ENCODE assay signal across 10 mouse cellular contexts in genomic region chr2:25708121-25708520, GRCm38 (mm10). TPM values are rescaled to one million over a fixed set of nuclear protein-coding genes. Genes with fewer than 3 reads are reported as not detected.
DNase-seq lines count a peak whose midpoint lies in the region; ATAC-seq and TF ChIP-seq lines count a peak whose summit lies in the region.
"Had no signal": no experiment of that assay in that cellular context is flagged by ENCODE, and none has a peak within 500 bp of the region (broad histone marks: within the 10 kb centered on the region; RNA-seq: fewer than 3 reads in every experiment).

No protein-coding gene starts in this region.

- peak; percentile 61 for TF ChIP-seq CTCF in midbrain, postnatal 0 days (IDR thresholded peaks at IDR 0.05)

- H3K27ac ChIP-seq in embryonic facial prominence, embryonic 14.5 days (replicated peaks; ENCODE audit: low read depth, low read length) = no peak overlapping the region
- H3K27ac ChIP-seq in hindbrain, embryonic 15.5 days (replicated peaks) = no peak overlapping the region
- H3K27ac ChIP-seq in midbrain, postnatal 0 days (ENCODE audit: low read depth, low read length) = no peak overlapping the region
- no peak overlapping the region for H3K27ac ChIP-seq in stomach, embryonic 16.5 days (ENCODE audit: low read length)

- H3K4me1 ChIP-seq in embryonic facial prominence, embryonic 14.5 days (ENCODE audit: control insufficient read depth, insufficient read depth, low read length) = peaks cover 12% of the 10 kb centered on the region; the same call in 1 of the 2 replicates
- peaks cover 18% of the 10 kb centered on the region for H3K4me1 ChIP-seq in hindbrain, embryonic 15.5 days (replicated peaks)
- H3K4me1 ChIP-seq in midbrain, postnatal 0 days (ENCODE audit: insufficient read depth, low read length) = peaks cover 11% of the 10 kb centered on the region
- H3K4me1 ChIP-seq in stomach, embryonic 16.5 days (ENCODE audit: control insufficient read depth, insufficient read depth, low read length) = 0 out of 2 replicates have a peak, but pooled peaks cover 8% of the 10 kb centered on the region

- H3K9me3 ChIP-seq in embryonic facial prominence, embryonic 14.5 days (ENCODE audit: control insufficient read depth, low read length) = no peaks in the 10 kb centered on the region
- no peaks in the 10 kb centered on the region for H3K9me3 ChIP-seq in hindbrain, embryonic 15.5 days
- no peaks in the 10 kb centered on the region for H3K9me3 ChIP-seq in midbrain, postnatal 0 days (ENCODE audit: low read length)
- H3K9me3 ChIP-seq in stomach, embryonic 16.5 days (replicated peaks; ENCODE audit: control insufficient read depth, low read length) = no peaks in the 10 kb centered on the region
- H3K9me3 ChIP-seq: G1E had no signal

- H3K36me3 ChIP-seq in embryonic facial prominence, embryonic 14.5 days (ENCODE audit: control insufficient read depth, insufficient read depth, low read length) = no peaks in the 10 kb centered on the region
- no peaks in the 10 kb centered on the region for H3K36me3 ChIP-seq in hindbrain, embryonic 15.5 days
- no peaks in the 10 kb centered on the region for H3K36me3 ChIP-seq in midbrain, postnatal 0 days (ENCODE audit: insufficient read depth, low read length)
- no peaks in the 10 kb centered on the region for H3K36me3 ChIP-seq in stomach, embryonic 16.5 days (ENCODE audit: control insufficient read depth, insufficient read depth, low read length)
- H3K36me3 ChIP-seq: G1E had no signal

- H3K4me3 ChIP-seq in embryonic facial prominence, embryonic 14.5 days (ENCODE audit: low read depth, low read length) = no peak overlapping the region
- H3K4me3 ChIP-seq in hindbrain, embryonic 15.5 days = peak overlapping the region; percentile 31
- peak overlapping the region; percentile 78 for H3K4me3 ChIP-seq in midbrain, postnatal 0 days (ENCODE audit: low read depth, low read length)
- H3K4me3 ChIP-seq in stomach, embryonic 16.5 days (replicated peaks; ENCODE audit: low read length) = no peak overlapping the region

- peak; percentile 38 for ATAC-seq in activated CD4-positive, CD25-positive, alpha-beta regulatory T cell, adult 4 months
- no peak for ATAC-seq in embryonic facial prominence, embryonic 14.5 days (ENCODE audit: low read depth)
- no peak for ATAC-seq in hindbrain, embryonic 15.5 days (ENCODE audit: low FRiP score, low read depth)
- no peak for ATAC-seq in midbrain, postnatal 0 days (ENCODE audit: low FRiP score)
- ATAC-seq in stomach, embryonic 16.5 days (ENCODE audit: insufficient read depth, low FRiP score) = no peak

- H3K27me3 ChIP-seq in embryonic facial prominence, embryonic 14.5 days (replicated peaks; ENCODE audit: control insufficient read depth, insufficient read depth, low read length) = no peaks in the 10 kb centered on the region
- H3K27me3 ChIP-seq in hindbrain, embryonic 15.5 days = no peaks in the 10 kb centered on the region
- H3K27me3 ChIP-seq in midbrain, postnatal 0 days (ENCODE audit: insufficient read depth, low read length) = no peaks in the 10 kb centered on the region
- H3K27me3 ChIP-seq in stomach, embryonic 16.5 days (ENCODE audit: control insufficient read depth, insufficient read depth, low read length) = no peaks in the 10 kb centered on the region

- DNase-seq in heart, adult 11 months = peak; percentile 89
- no peak for DNase-seq in heart, adult 8-10 months (ENCODE audit: low spot score)
- DNase-seq in embryonic facial prominence, embryonic 14.5 days (ENCODE audit: low spot score) = peak; percentile 33
- DNase-seq in left cerebral cortex, adult 11 months (ENCODE audit: low spot score) = peak; percentile 26
- peak; percentile 68 for DNase-seq in midbrain, postnatal 0 days (ENCODE audit: low spot score)

- peak overlapping the region; percentile 94 for H3K4me2 ChIP-seq in embryonic facial prominence, embryonic 14.5 days (ENCODE audit: low read depth, low read length)
- peak overlapping the region; percentile 87 for H3K4me2 ChIP-seq in hindbrain, embryonic 15.5 days
- H3K4me2 ChIP-seq in midbrain, postnatal 0 days (ENCODE audit: low read depth, low read length, poor library complexity, severe bottlenecking) = peak overlapping the region; percentile 79
- peak overlapping the region; percentile 31 for H3K4me2 ChIP-seq in stomach, embryonic 16.5 days (ENCODE audit: low read depth, low read length)

- H3K9ac ChIP-seq in embryonic facial prominence, embryonic 14.5 days (ENCODE audit: low read depth, low read length) = 0 out of 2 replicates have a peak overlapping the region, but pooled peaks have one; percentile 14
- H3K9ac ChIP-seq in hindbrain, embryonic 15.5 days = no peak overlapping the region
- no peak overlapping the region for H3K9ac ChIP-seq in midbrain, postnatal 0 days (replicated peaks; ENCODE audit: low read length, poor library complexity, severe bottlenecking)
- 0 out of 2 replicates have a peak overlapping the region, but pooled peaks have one; percentile 26 for H3K9ac ChIP-seq in stomach, embryonic 16.5 days (ENCODE audit: low read length)

- 71% methylated on average over 2 of the region's 2 CpGs for WGBS in embryonic facial prominence, embryonic 14.5 days
- WGBS in hindbrain, embryonic 15.5 days = 81% methylated on average over 2 of the region's 2 CpGs
- WGBS in midbrain, postnatal 0 days = 85% methylated on average over 2 of the region's 2 CpGs
- WGBS in stomach, embryonic 16.5 days = 67% methylated on average over 2 of the region's 2 CpGs

RNA-seq across cellular contexts. Expression of gene Bmyc, which starts 1.6 kb away (rescaled TPM):
- total RNA-seq in heart, adult 8-10 months (2022) = 10 to 100 TPM; 14.2 to 21.0 (median 15.6) TPM
- polyA plus RNA-seq in activated CD4-positive, CD25-positive, alpha-beta regulatory T cell, adult 4 months (2017; shearing (Covaris generic)) = 10 to 100 TPM; 61.8 to 76.5 TPM
- polyA plus RNA-seq in embryonic facial prominence, embryonic 14.5 days (2014; fragmentation: Nextera tagmentation; extraction: Ambion mirVana) = 82.5 and 82.9 TPM in 2 replicates
- polyA plus RNA-seq in hindbrain, embryonic 15.5 days (2015; fragmentation: Nextera tagmentation; extraction: Ambion mirVana) = 149 and 164 TPM in 2 replicates
- total RNA-seq in midbrain, postnatal 0 days (2014; rRNA removed) = 87.1 and 89.2 TPM in 2 replicates
- 229 TPM in 2 replicates for polyA plus RNA-seq in midbrain, postnatal 0 days (2015; fragmentation: Nextera tagmentation; extraction: Ambion mirVana)
- 62.0 and 73.4 TPM in 2 replicates for polyA plus RNA-seq in stomach, embryonic 16.5 days (2015; fragmentation: Nextera tagmentation; extraction: Ambion mirVana)
- total RNA-seq: G1E had no signal
- polyA plus RNA-seq: G1E had no signal

RNA-seq across cellular contexts. Expression of gene Obp2a, which starts 8.3 kb away (rescaled TPM):
- total RNA-seq in heart, adult 8-10 months (2022) = under 1 TPM in 1 of 4 experiments, not detected in 3; 0.37 TPM
- not detected for polyA plus RNA-seq in activated CD4-positive, CD25-positive, alpha-beta regulatory T cell, adult 4 months (2017; shearing (Covaris generic))
- not detected in 2 replicates for polyA plus RNA-seq in embryonic facial prominence, embryonic 14.5 days (2014; fragmentation: Nextera tagmentation; extraction: Ambion mirVana)
- polyA plus RNA-seq in hindbrain, embryonic 15.5 days (2015; fragmentation: Nextera tagmentation; extraction: Ambion mirVana) = not detected in 2 replicates
- not detected in 2 replicates for total RNA-seq in midbrain, postnatal 0 days (2014; rRNA removed)
- not detected in 2 replicates for polyA plus RNA-seq in midbrain, postnatal 0 days (2015; fragmentation: Nextera tagmentation; extraction: Ambion mirVana)
- not detected in 2 replicates for polyA plus RNA-seq in stomach, embryonic 16.5 days (2015; fragmentation: Nextera tagmentation; extraction: Ambion mirVana)
- total RNA-seq: G1E; hematopoietic stem cell, adult 5-6 weeks had no signal
- polyA plus RNA-seq: G1E had no signal

RNA-seq across cellular contexts. Expression of gene Lcn10, which starts 25.6 kb away (rescaled TPM):
- total RNA-seq in heart, adult 8-10 months (2022) = not detected
- not detected for polyA plus RNA-seq in activated CD4-positive, CD25-positive, alpha-beta regulatory T cell, adult 4 months (2017; shearing (Covaris generic))
- not detected in 2 replicates for polyA plus RNA-seq in embryonic facial prominence, embryonic 14.5 days (2014; fragmentation: Nextera tagmentation; extraction: Ambion mirVana)
- not detected in 2 replicates for polyA plus RNA-seq in hindbrain, embryonic 15.5 days (2015; fragmentation: Nextera tagmentation; extraction: Ambion mirVana)
- total RNA-seq in midbrain, postnatal 0 days (2014; rRNA removed) = not detected in 2 replicates
- polyA plus RNA-seq in midbrain, postnatal 0 days (2015; fragmentation: Nextera tagmentation; extraction: Ambion mirVana) = not detected in 2 replicates
- not detected in 2 replicates for polyA plus RNA-seq in stomach, embryonic 16.5 days (2015; fragmentation: Nextera tagmentation; extraction: Ambion mirVana)
- total RNA-seq: G1E; hematopoietic stem cell, adult 5-6 weeks had no signal
- polyA plus RNA-seq: G1E had no signal

RNA-seq across cellular contexts. Expression of gene Obp2b, which starts 28.7 kb away (rescaled TPM):
- total RNA-seq in heart, adult 8-10 months (2022) = not detected
- polyA plus RNA-seq in activated CD4-positive, CD25-positive, alpha-beta regulatory T cell, adult 4 months (2017; shearing (Covaris generic)) = not detected
- not detected in 2 replicates for polyA plus RNA-seq in embryonic facial prominence, embryonic 14.5 days (2014; fragmentation: Nextera tagmentation; extraction: Ambion mirVana)
- polyA plus RNA-seq in hindbrain, embryonic 15.5 days (2015; fragmentation: Nextera tagmentation; extraction: Ambion mirVana) = not detected in 2 replicates
- total RNA-seq in midbrain, postnatal 0 days (2014; rRNA removed) = not detected in 2 replicates
- polyA plus RNA-seq in midbrain, postnatal 0 days (2015; fragmentation: Nextera tagmentation; extraction: Ambion mirVana) = not detected in 2 replicates
- not detected in 2 replicates for polyA plus RNA-seq in stomach, embryonic 16.5 days (2015; fragmentation: Nextera tagmentation; extraction: Ambion mirVana)
- total RNA-seq: G1E; hematopoietic stem cell, adult 5-6 weeks had no signal
- polyA plus RNA-seq: G1E had no signal

RNA-seq across cellular contexts. Expression of gene Lcn6, which starts 31.5 kb away (rescaled TPM):
- total RNA-seq in heart, adult 8-10 months (2022) = not detected
- polyA plus RNA-seq in activated CD4-positive, CD25-positive, alpha-beta regulatory T cell, adult 4 months (2017; shearing (Covaris generic)) = not detected
- polyA plus RNA-seq in embryonic facial prominence, embryonic 14.5 days (2014; fragmentation: Nextera tagmentation; extraction: Ambion mirVana) = not detected in 2 replicates
- not detected in 2 replicates for polyA plus RNA-seq in hindbrain, embryonic 15.5 days (2015; fragmentation: Nextera tagmentation; extraction: Ambion mirVana)
- not detected in 2 replicates for total RNA-seq in midbrain, postnatal 0 days (2014; rRNA removed)
- polyA plus RNA-seq in midbrain, postnatal 0 days (2015; fragmentation: Nextera tagmentation; extraction: Ambion mirVana) = not detected in 2 replicates
- polyA plus RNA-seq in stomach, embryonic 16.5 days (2015; fragmentation: Nextera tagmentation; extraction: Ambion mirVana) = not detected in 2 replicates
- total RNA-seq: G1E; hematopoietic stem cell, adult 5-6 weeks had no signal
- polyA plus RNA-seq: G1E had no signal

Comparison
In these comparisons a context has a peak if more than half of its experiments do, and no peak if none do; other contexts are left out.
1. H3K4me2 ChIP-seq: peak in every context shown above with its lines; median percentile 94 in embryonic facial prominence, embryonic 14.5 days; 87 in hindbrain, embryonic 15.5 days; 79 in midbrain, postnatal 0 days; 31 in stomach, embryonic 16.5 days.
2. H3K4me3 ChIP-seq: peak in hindbrain, embryonic 15.5 days (single experiment) and midbrain, postnatal 0 days (single experiment); none in embryonic facial prominence, embryonic 14.5 days (single experiment) and stomach, embryonic 16.5 days (single experiment).
3. H3K9ac ChIP-seq: peak in embryonic facial prominence, embryonic 14.5 days (single experiment) and stomach, embryonic 16.5 days (single experiment); none in hindbrain, embryonic 15.5 days (single experiment) and midbrain, postnatal 0 days (single experiment).